Comparison of ENCODE assay signal across 9 mouse cellular contexts in genomic region chr15:79438209-79438810, GRCm38 (mm10). TPM values are rescaled to one million over a fixed set of nuclear protein-coding genes. Genes with fewer than 3 reads are reported as not detected.
DNase-seq lines count a peak whose midpoint lies in the region; ATAC-seq and TF ChIP-seq lines count a peak whose summit lies in the region.
"Had no signal": no experiment of that assay in that cellular context is flagged by ENCODE, and none has a peak within 500 bp of the region (broad histone marks: within the 10 kb centered on the region; RNA-seq: fewer than 3 reads in every experiment).

No protein-coding gene starts in this region.

- no peak overlapping the region for H3K9ac ChIP-seq in forebrain, embryonic 12.5 days
- no peak overlapping the region for H3K9ac ChIP-seq in forebrain, embryonic 11.5 days (ENCODE audit: low read length)
- H3K9ac ChIP-seq in lung, embryonic 16.5 days (ENCODE audit: low read length) = peak overlapping the region; percentile 32; the same call in 1 of the 2 replicates
- peak overlapping the region; percentile 98; the same call in 1 of the 2 replicates for H3K9ac ChIP-seq in limb, embryonic 13.5 days
- 0 out of 2 replicates have a peak overlapping the region, but pooled peaks have one; percentile 13 for H3K9ac ChIP-seq in stomach, postnatal 0 days (ENCODE audit: low read length)
- H3K9ac ChIP-seq: liver, embryonic 14.5 days had no signal

- ATAC-seq in forebrain, embryonic 12.5 days (ENCODE audit: low FRiP score) = no peak
- ATAC-seq in forebrain, embryonic 11.5 days (replicated peaks; ENCODE audit: low FRiP score) = no peak
- ATAC-seq in lung, embryonic 16.5 days (ENCODE audit: low read depth) = no peak
- no peak for ATAC-seq in limb, embryonic 13.5 days (ENCODE audit: low FRiP score, low read depth)
- no peak for ATAC-seq in stomach, postnatal 0 days (ENCODE audit: low FRiP score, low TSS enrichment)

- H3K9me3 ChIP-seq in forebrain, embryonic 12.5 days = no peaks in the 10 kb centered on the region
- no peaks in the 10 kb centered on the region for H3K9me3 ChIP-seq in forebrain, embryonic 11.5 days (ENCODE audit: control insufficient read depth, low read length)
- no peaks in the 10 kb centered on the region for H3K9me3 ChIP-seq in lung, embryonic 16.5 days (ENCODE audit: control insufficient read depth, low read length)
- H3K9me3 ChIP-seq in limb, embryonic 13.5 days = peaks cover 6% of the 10 kb centered on the region; the same call in 1 of the 2 replicates
- H3K9me3 ChIP-seq in stomach, postnatal 0 days (ENCODE audit: control insufficient read depth, low read length) = no peaks in the 10 kb centered on the region

- H3K4me3 ChIP-seq in forebrain, embryonic 12.5 days (replicated peaks) = 0 out of 2 replicates have a peak overlapping the region, but pooled peaks have one; percentile 4
- no peak overlapping the region for H3K4me3 ChIP-seq in forebrain, embryonic 11.5 days (ENCODE audit: low read depth, low read length)
- H3K4me3 ChIP-seq in lung, embryonic 16.5 days (ENCODE audit: low read length) = no peak overlapping the region
- H3K4me3 ChIP-seq in limb, embryonic 13.5 days = 0 out of 2 replicates have a peak overlapping the region, but pooled peaks have one; percentile 1
- H3K4me3 ChIP-seq in stomach, postnatal 0 days (ENCODE audit: low read depth, low read length) = no peak overlapping the region

- no peak for TF ChIP-seq EP300 in stomach, postnatal 0 days (optimal IDR thresholded peaks at IDR 0.05)

- H3K4me2 ChIP-seq in forebrain, embryonic 12.5 days = peak overlapping the region; percentile 80; the same call in 1 of the 2 replicates
- no peak overlapping the region for H3K4me2 ChIP-seq in forebrain, embryonic 11.5 days (ENCODE audit: low read depth, low read length, severe bottlenecking)
- 0 out of 2 replicates have a peak overlapping the region, but pooled peaks have one; percentile 2 for H3K4me2 ChIP-seq in lung, embryonic 16.5 days (ENCODE audit: low read depth, low read length)
- H3K4me2 ChIP-seq in limb, embryonic 13.5 days (replicated peaks) = peak overlapping the region; percentile 90; the same call in 1 of the 2 replicates
- no peak overlapping the region for H3K4me2 ChIP-seq in stomach, postnatal 0 days (replicated peaks; ENCODE audit: low read depth)

- WGBS in forebrain, embryonic 12.5 days = 89% methylated on average over 6 of the region's 6 CpGs
- WGBS in forebrain, embryonic 11.5 days = 86% methylated on average over 6 of the region's 6 CpGs
- 60% methylated on average over 6 of the region's 6 CpGs for WGBS in lung, embryonic 16.5 days
- WGBS in limb, embryonic 13.5 days = 77% methylated on average over 6 of the region's 6 CpGs
- 73% methylated on average over 6 of the region's 6 CpGs for WGBS in stomach, postnatal 0 days

- peaks cover 56% of the 10 kb centered on the region for H3K36me3 ChIP-seq in forebrain, embryonic 12.5 days (replicated peaks)
- peaks cover 33% of the 10 kb centered on the region for H3K36me3 ChIP-seq in forebrain, embryonic 11.5 days (ENCODE audit: control insufficient read depth, insufficient read depth, low read length)
- peaks cover 10% of the 10 kb centered on the region for H3K36me3 ChIP-seq in lung, embryonic 16.5 days (ENCODE audit: control insufficient read depth, insufficient read depth, low read length)
- peaks cover 56% of the 10 kb centered on the region for H3K36me3 ChIP-seq in limb, embryonic 13.5 days
- H3K36me3 ChIP-seq in stomach, postnatal 0 days (ENCODE audit: control insufficient read depth, insufficient read depth, low read length) = no peaks in the 10 kb centered on the region; the same call in 1 of the 2 replicates

- H3K27ac ChIP-seq in forebrain, embryonic 12.5 days = no peak overlapping the region
- no peak overlapping the region for H3K27ac ChIP-seq in forebrain, embryonic 11.5 days (ENCODE audit: low read depth, low read length)
- H3K27ac ChIP-seq in lung, embryonic 16.5 days (ENCODE audit: low read length) = peak overlapping the region; percentile 37
- peak overlapping the region; percentile 33; the same call in 1 of the 2 replicates for H3K27ac ChIP-seq in limb, embryonic 13.5 days
- H3K27ac ChIP-seq in stomach, postnatal 0 days (replicated peaks) = 0 out of 2 replicates have a peak overlapping the region, but pooled peaks have one; percentile 61
- H3K27ac ChIP-seq: liver, embryonic 14.5 days had no signal

- DNase-seq in forebrain, embryonic 11.5 days (ENCODE audit: low spot score) = no peak
- no peak for DNase-seq in lung, adult 18-20 months
- DNase-seq in stomach, postnatal 0 days (ENCODE audit: low spot score) = no peak
- no peak for DNase-seq in layer of hippocampus, postnatal 25 days (ENCODE audit: extremely low spot score in 1 of 2, low spot score in 1 of 2)
- DNase-seq in frontal cortex, postnatal 25 days (ENCODE audit: low spot score in 2 of 2) = no peak

- 0 out of 2 replicates have a peak, but pooled peaks cover under 1% of the 10 kb centered on the region for H3K27me3 ChIP-seq in forebrain, embryonic 12.5 days
- H3K27me3 ChIP-seq in forebrain, embryonic 11.5 days (ENCODE audit: control insufficient read depth, insufficient read depth, low read length) = no peaks in the 10 kb centered on the region
- H3K27me3 ChIP-seq in lung, embryonic 16.5 days (ENCODE audit: control insufficient read depth, insufficient read depth, low read depth, low read length) = no peaks in the 10 kb centered on the region
- no peaks in the 10 kb centered on the region for H3K27me3 ChIP-seq in limb, embryonic 13.5 days
- no peaks in the 10 kb centered on the region for H3K27me3 ChIP-seq in stomach, postnatal 0 days (ENCODE audit: control insufficient read depth, insufficient read depth, low read length)

- peaks cover 67% of the 10 kb centered on the region for H3K4me1 ChIP-seq in forebrain, embryonic 12.5 days
- peaks cover 15% of the 10 kb centered on the region for H3K4me1 ChIP-seq in forebrain, embryonic 11.5 days (replicated peaks; ENCODE audit: control insufficient read depth, insufficient read depth, low read length)
- peaks cover 68% of the 10 kb centered on the region for H3K4me1 ChIP-seq in lung, embryonic 16.5 days (replicated peaks; ENCODE audit: control insufficient read depth, insufficient read depth, low read length)
- H3K4me1 ChIP-seq in limb, embryonic 13.5 days = peaks cover 62% of the 10 kb centered on the region
- peaks cover 6% of the 10 kb centered on the region for H3K4me1 ChIP-seq in stomach, postnatal 0 days (replicated peaks; ENCODE audit: control insufficient read depth, insufficient read depth)

- no peak for TF ChIP-seq CTCF in stomach, postnatal 0 days (IDR thresholded peaks at IDR 0.05; ENCODE audit: low read depth)

RNA-seq across cellular contexts. Expression of gene Csnk1e, which starts 17.1 kb away (rescaled TPM):
- polyA plus RNA-seq in forebrain, embryonic 12.5 days (2016; fragmentation: Nextera tagmentation; extraction: Ambion mirVana) = 245 and 267 TPM in 2 replicates
- 209 and 213 TPM in 2 replicates for polyA plus RNA-seq in forebrain, embryonic 11.5 days (2014; fragmentation: Nextera tagmentation; extraction: Ambion mirVana)
- polyA plus RNA-seq in lung, embryonic 16.5 days (2015; fragmentation: Nextera tagmentation; extraction: Ambion mirVana) = 54.7 and 58.0 TPM in 2 replicates
- 109 and 116 TPM in 2 replicates for polyA plus RNA-seq in limb, embryonic 13.5 days (2015; fragmentation: Nextera tagmentation; extraction: Ambion mirVana)
- polyA plus RNA-seq in stomach, postnatal 0 days (2015; fragmentation: Nextera tagmentation; extraction: Ambion mirVana) = 44.8 and 50.8 TPM in 2 replicates
- total RNA-seq in layer of hippocampus, postnatal 25 days (2021) = 100 to 1,000 TPM; 110 to 121 TPM

RNA-seq across cellular contexts. Expression of gene Tmem184b, which starts 34.9 kb away (rescaled TPM):
- 41.3 and 43.6 TPM in 2 replicates for polyA plus RNA-seq in forebrain, embryonic 12.5 days (2016; fragmentation: Nextera tagmentation; extraction: Ambion mirVana)
- polyA plus RNA-seq in forebrain, embryonic 11.5 days (2014; fragmentation: Nextera tagmentation; extraction: Ambion mirVana) = 52.3 and 55.2 TPM in 2 replicates
- polyA plus RNA-seq in lung, embryonic 16.5 days (2015; fragmentation: Nextera tagmentation; extraction: Ambion mirVana) = 71.1 and 78.2 TPM in 2 replicates
- polyA plus RNA-seq in limb, embryonic 13.5 days (2015; fragmentation: Nextera tagmentation; extraction: Ambion mirVana) = 70.8 and 77.6 TPM in 2 replicates
- 21.2 and 22.3 TPM in 2 replicates for polyA plus RNA-seq in stomach, postnatal 0 days (2015; fragmentation: Nextera tagmentation; extraction: Ambion mirVana)
- total RNA-seq in layer of hippocampus, postnatal 25 days (2021) = 10 to 100 TPM; 54.2 to 55.4 TPM

Comparison
In these comparisons a context has a peak if more than half of its experiments do, and no peak if none do; other contexts are left out.
1. H3K4me2 ChIP-seq: peak in forebrain, embryonic 12.5 days (single experiment), lung, embryonic 16.5 days (single experiment) and limb, embryonic 13.5 days (single experiment); none in forebrain, embryonic 11.5 days (single experiment) and stomach, postnatal 0 days (single experiment).
2. H3K4me3 ChIP-seq: peak in forebrain, embryonic 12.5 days (single experiment) and limb, embryonic 13.5 days (single experiment); none in forebrain, embryonic 11.5 days (single experiment), lung, embryonic 16.5 days (single experiment) and stomach, postnatal 0 days (single experiment).
3. H3K27ac ChIP-seq: peak in lung, embryonic 16.5 days (single experiment), limb, embryonic 13.5 days (single experiment) and stomach, postnatal 0 days (single experiment); none in forebrain, embryonic 12.5 days (single experiment) and forebrain, embryonic 11.5 days (single experiment).
4. H3K9ac ChIP-seq: peak in lung, embryonic 16.5 days (single experiment), limb, embryonic 13.5 days (single experiment) and stomach, postnatal 0 days (single experiment); none in forebrain, embryonic 12.5 days (single experiment) and forebrain, embryonic 11.5 days (single experiment).